Mouse (Mus musculus): ENCODE measurements around the gene Bcr.

DNA sequence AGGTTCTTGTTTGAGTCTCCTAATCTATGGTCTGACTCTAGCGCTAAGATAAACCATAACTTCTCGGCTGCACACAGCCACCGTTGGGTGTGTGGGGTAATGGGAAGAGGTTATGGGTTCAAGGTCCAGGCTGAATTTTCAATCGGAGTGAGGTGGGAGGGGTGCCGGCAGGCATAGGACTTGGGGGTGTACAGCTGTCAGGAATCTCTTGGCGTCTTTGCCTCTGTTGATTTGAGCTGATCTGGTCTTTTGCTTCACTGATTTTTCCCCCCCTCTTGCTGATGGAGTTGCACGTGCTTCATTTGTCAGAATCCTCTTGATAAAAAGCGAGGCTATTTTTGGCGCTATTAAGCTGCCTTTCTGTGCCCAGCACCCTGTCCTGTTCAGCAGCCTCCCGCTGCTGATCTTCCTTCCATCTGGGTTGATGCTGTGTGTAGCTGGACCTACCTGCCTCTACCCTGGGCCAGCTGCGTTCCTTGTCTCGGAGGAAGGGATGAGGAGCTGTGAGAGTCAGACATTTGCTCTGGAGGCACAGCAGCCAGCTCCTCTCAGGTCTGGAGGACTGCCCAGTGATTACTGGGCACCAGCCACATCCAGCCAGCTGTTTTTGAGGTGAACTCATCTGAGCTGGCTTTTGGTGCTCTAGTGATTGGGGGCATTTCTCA lies 3.0 kb downstream of the Bcr start:
- TF ChIP-seq CTCF (IDR thresholded peaks at IDR 0.05) = no peak
- no peak for TF ChIP-seq POLR2A (IDR thresholded peaks at IDR 0.05; ENCODE audit: insufficient read depth, low read depth, low read length)
- no peak for TF ChIP-seq EP300 (IDR thresholded peaks at IDR 0.05; ENCODE audit: insufficient read depth, low read depth, low read length)
